Mouse (Mus musculus) thymus, postnatal 36 days (tissue): ENCODE data around the gene 1700067K01Rik.
"Not testable (repeated sequence)": the region's sequence is repeated elsewhere in the genome, so short reads cannot be mapped to it uniquely, and the experiment has no call there.

Experiments used
- DNase-seq, 2 experiments: peaks; one replicate each; pipeline ENCODE4 v3.0.0; 2022; ENCODE audit warnings: mixed read lengths in 2 of 2

Gene 1700067K01Rik

DNA sequence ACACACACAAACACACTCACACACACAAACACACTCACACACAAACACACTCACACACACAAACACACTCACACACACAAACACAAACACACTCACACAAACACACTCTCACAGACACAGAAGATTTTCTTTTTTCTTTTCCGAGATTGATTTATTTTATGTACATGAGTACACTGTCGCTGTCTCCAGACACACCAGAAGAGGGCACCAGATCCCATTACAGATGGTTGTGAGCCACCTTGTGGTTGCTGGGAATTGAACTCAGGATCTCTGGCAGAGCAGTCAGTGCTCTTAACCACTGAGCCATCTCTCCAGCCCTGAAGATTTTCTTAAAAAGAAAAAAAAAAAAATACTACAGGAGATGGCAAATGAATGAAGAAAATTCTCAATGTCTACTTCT, 18.1 kb upstream of the 1700067K01Rik start:
- DNase-seq: not testable (repeated sequence)

DNA sequence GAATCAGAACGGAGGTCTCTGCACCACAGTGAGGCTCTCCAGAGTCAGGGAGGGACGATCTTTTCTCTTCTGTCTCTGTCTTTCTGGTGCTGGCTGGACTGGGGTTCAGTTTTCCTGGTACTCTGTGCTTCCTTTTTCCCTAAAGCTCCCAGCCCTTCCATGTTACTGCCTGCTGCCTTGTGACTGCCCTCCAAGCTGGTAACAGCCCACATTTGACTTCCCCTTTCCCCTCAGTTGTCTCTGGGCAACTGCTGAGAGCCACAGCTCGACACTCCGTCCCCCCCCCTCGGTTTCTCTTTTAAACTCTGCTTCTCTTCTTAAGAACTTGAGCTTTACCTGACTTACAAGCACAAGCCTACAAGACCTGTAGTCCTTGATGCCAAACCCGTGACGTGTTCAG, 12.1 kb upstream of the 1700067K01Rik start:
- no peak for DNase-seq

DNA sequence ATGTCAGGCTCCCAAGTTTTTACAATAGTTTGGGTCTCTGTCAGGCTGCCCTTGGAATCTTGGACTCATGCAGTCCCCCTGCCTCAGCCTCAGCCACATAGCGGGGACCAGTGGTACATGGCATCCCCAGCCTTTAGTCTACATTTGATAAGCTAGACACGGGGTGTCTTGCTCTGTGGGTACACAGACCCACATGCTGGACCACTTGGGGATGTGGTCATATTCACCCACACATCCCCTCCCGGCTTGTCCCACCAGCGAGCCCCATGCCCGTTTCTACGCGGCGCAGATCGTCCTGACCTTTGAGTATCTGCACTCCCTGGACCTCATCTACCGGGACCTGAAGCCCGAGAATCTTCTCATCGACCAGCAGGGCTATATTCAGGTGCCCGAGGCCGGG, 11.1 kb upstream of the 1700067K01Rik start:
- no peak for DNase-seq

DNA sequence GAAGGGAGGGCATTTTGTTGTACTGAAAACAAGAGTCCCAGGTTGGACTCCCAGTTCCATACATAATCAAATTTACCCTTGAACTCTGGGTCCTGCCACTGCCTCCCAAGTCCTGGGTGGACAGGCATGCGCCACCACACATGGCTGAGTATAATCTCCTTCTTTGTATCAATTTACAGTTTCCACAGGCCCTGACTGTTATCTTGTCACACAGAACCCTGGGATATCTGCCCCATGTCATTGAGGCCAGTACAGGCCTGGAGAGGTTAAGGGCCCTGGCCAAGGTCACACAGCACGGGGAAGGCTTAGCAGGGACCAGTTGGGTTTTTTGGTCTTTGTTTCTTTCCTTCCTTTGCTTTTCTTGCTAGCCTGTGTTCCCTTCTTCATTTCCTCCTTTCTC, 8.8 kb upstream of the 1700067K01Rik start:
- no peak for DNase-seq

DNA sequence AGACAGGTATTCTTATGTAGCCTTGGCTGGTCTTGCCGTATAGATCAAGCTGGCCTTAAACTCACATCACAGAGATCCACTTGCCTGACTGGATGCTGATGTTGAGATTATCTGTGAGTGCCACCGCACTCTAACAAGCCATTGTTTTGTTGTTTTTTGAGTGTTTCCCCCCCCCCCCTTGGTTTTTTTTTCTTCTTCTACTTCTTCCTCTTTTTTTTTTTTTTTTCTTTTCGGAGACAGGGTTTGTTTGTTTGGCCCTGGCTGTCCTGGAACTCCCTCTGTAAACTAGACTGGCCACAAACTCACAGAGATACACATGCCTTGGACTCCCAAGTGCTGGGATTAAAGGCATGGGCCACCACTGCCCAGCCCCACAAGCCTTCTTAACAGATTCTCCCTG, 7.3 kb upstream of the 1700067K01Rik start:
- DNase-seq: no peak

DNA sequence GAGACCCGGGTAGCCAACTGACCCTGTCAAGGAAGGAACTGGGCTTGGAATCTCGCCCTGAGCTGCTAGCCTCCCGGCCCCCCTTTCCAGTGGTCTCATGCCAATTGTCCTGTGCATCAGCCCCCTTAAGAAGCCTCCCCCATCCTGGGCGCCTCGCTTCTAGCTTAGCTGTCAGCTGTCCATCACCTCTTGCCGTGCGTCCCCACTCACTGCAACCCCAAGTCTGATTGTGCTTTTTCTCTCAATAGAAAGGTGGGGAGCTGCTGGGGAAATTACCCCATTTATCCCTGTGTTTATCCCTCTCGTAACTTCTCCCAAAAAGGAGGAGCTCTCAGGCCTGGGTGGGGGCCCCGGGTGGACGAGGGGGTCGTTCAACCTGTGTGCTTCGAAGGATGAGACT, 5.3 kb upstream of the 1700067K01Rik start:
- no peak for DNase-seq

DNA sequence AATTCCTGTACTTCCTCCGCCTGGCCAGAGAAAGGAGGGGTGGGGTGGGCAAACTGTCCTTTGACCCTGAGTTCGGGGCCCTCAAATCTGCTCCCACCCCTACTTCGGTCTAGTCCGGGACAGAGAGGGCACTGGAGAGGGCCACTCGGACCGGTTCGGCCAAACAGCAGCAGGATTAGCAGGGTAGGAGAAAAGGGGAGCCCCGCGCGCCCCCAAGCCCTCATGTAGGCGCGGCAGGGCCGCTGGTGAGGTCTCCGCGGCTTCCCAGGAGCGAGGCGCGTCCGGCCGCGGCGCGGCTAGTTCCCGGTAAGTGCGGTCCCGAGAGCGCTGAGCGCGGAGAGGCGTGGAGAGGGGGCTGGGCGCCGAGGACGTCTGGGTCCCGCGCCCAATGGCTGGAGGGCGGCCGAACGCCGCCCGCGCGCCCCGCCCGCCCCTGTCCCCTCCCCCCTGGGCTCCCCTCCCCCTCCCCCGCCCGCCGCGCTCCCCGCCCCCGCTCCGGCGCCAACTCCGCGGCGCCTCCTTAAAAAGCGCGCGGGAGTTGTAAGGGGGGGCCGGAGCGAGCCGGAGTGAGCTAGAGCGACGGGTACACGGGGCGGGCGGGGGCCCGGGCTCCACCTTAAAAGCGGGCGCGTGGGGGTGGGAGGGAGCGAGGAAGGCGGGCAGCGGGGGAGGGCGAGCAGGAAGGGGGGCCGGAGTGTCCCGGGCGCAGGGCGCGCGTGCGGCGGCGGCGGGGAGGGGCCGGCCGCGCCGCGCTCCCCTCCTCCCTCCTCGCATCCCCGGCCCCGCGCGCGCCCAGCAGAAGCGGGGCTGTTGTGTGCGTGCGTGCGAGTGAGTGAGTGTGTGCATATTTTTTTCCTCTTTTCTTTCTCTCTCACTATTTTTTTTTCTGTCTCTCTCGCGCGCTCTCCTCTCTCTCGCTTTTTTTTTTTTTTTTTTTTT, 4.5 kb upstream of the 1700067K01Rik start:
- peak; percentile 73 to 83 for DNase-seq

DNA sequence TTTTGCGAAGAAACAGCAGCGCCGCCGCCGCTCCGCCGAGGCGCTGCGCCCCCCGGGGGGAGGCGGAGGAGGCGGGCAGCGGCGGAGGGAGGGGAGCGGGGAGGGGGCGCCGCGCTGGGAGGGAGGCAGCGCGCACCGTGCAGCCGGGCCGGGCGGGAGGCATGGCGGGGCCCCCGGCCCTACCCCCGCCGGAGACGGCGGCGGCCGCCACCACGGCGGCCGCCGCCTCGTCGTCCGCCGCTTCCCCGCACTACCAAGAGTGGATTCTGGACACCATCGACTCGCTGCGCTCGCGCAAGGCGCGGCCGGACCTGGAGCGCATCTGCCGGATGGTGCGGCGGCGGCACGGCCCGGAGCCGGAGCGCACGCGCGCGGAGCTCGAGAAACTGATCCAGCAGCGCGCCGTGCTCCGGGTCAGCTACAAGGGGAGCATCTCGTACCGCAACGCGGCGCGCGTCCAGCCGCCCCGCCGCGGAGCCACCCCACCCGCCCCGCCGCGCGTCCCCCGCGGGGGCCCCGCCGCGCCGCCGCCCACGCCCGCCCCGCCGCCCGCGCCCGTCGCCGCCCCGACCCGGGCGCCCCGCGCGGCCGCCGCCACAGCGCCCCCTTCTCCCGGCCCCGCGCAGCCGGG, 3.7 kb upstream of the 1700067K01Rik start, which contains the start of gene Samd1:
TSS of gene Samd1 (plus strand) at position 162 of the 631 bp plus-strand sequence.
- peak; percentile 50 to 69 for DNase-seq

DNA sequence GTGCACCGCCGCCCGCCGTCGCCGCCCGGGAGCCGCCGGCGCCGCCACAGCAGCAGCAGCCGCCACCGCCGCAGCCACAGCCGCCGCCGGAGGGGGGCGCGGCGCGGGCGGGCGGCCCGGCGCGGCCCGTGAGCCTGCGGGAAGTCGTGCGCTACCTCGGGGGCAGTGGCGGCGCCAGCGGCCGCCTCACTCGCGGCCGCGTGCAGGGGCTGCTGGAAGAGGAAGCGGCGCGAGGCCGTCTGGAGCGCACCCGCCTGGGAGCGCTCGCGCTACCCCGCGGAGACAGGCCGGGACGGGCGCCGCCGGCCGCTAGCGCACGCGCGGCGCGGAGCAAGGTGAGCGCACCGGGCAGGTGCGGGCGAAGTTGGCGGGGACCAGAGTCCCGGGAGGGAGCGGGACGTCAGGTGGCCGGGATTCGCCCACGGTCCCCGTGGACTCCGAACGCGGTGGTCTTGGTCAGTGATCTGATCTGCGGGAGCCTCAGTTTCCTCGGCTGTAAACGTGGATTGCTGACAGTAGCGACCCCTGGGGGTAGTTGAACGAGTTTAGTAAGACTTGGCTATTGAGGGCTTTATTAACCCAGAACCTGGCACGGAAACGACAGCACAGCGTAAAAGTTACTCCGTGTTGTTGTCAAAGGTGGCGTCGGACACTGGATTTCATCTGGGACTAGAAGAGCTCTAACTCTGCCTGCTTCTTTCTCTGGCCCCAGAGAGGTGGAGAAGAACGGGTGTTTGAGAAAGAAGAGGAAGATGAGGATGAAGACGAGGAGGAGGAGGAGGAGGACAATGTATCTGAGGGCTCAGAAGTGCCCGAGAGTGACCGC, 2.9 kb upstream of the 1700067K01Rik start:
- DNase-seq: peak; percentile 72 to 73

DNA sequence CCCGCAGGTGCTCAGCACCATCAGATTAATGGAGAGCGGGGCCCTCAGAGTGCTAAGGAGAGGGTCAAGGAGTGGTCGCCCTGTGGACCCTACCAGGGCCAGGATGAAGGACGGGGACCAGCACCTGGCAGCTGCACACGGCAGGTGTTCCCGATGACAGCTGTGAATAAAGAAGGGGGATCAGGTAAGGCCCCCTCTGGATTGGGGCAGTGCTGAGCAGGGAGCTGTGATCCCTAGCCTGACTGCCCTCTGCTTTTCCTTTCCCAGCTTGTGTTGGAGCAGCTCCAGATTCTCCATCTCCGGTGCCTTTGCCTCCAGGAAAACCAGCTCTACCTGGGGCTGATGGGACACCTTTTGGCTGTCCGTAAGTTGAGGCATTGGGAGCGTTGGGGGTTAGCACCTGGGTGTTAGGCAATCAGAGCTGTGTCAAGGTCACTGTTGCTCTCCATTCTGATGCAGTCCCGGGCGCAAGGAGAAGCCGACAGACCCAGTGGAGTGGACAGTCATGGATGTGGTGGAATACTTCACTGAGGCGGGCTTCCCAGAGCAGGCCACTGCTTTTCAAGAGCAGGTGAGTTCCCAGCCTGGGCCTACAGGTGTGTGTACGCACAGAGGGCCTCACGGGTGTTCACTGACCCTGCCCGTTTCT, 2.1 kb upstream of the 1700067K01Rik start:
- DNase-seq: no peak

DNA sequence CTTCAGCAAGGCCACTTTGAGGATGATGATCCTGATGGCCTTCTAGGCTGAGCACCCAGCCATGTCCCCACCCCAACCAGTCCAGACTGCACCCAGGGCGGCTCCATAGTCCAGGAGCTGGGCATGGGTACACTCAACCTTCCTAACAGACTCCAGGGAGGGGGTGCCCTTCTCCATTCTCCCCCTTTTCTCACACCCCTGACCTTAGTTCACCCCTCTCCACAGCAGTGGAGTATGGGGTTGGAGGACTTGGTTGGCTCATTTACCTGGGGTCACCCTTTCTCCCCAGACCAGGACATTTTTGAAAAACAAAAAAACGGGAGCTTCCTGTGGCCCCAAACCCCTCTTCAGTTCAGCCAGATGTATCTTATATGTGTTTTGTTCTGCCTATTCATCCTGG, 1.5 kb upstream of the 1700067K01Rik start:
- no peak for DNase-seq

DNA sequence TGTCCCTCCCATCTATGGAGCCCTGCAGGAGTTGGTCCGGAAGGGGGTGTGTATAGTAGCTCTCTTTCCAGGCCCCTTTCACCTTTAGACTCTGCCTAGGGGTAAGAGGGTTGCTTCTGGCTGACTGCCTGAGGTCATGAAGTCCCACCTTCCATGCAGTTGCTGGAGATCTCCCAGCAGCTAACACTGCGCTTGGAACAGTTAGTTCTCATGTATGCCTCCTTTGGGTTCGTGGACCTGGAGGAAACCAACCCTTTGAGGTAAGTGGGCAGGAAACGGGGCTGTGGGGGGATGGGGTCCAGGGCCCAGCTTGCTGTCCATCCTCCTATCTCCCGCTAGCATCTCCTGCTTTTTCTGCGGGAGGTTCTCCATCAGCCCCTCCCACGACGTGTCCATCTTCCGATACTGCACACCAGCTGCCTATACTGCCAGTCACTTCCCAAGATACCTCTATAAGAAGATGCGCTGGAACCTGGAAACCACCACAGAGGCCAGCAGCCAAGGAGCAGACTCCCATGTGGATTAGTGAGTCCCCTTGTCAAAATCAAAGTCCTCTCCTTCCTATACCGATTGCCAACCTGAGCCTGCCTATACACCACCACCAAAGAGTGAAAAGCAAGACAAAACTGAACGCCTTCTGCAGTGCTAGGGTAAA, 1.8 kb downstream of the 1700067K01Rik start:
- no peak for DNase-seq

DNA sequence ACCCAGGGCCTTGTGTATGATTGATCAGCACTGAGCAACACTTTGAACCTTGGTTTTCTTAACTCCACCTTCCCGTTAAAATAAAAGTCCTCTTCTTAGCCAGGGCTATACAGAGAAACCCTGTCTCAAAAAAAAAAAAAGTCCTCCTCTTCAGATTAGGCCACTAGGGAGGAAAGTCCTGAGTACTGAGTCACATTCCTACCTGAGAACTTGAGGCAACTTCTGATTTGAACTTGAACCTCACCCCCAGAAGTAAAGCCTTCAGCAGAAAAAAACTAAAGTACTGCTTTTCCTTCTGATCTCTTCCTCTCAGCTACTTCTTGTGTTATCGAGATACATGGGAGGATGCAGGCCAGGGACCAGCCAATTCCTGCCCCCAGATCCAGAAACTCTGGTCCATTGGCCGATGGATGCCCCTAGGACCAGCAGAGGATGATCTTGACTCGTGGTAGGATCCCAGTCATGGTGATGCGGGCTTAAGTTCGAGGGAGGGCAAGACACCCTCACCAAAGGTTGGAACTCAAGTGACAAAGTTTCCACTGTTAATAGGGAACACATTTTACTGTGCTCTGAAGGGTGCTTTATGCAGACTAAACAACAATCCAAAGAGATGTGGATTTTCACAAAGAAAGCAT, 2.4 kb downstream of the 1700067K01Rik start:
- DNase-seq: no peak

DNA sequence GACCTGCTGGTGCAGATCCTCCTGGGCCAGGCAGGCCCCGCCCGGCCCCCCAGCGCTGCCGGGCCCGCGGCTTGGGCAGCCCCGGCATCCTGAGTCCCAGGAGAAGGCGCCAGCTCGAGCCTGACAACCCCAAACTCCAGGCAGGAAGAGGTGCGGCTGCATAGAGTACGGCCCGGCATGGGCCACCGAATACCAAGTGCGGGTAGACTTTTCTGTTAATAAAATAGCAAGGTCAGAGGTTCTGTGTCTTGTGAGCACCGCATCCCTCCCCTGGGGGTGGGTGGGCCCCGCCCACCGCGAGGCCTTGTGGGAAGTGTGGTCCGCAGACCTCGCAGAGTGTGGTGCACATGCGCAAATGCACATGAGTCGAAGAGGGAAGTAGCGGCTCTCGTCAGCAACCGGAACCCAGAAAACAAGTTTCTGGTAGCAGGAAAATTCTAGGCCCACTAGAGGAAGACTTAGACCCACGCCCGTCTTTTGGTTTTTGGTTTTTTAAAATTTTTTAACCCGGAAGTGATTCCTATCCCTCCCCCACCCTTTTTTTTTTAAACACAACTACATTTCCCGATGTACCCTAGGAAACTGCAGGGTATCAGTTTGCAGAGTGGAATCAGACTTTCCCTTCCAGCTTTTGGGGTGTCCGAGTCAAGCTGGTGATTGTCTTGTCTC, 3.4 kb downstream of the 1700067K01Rik start:
- DNase-seq: peak; percentile 93 to 96

DNA sequence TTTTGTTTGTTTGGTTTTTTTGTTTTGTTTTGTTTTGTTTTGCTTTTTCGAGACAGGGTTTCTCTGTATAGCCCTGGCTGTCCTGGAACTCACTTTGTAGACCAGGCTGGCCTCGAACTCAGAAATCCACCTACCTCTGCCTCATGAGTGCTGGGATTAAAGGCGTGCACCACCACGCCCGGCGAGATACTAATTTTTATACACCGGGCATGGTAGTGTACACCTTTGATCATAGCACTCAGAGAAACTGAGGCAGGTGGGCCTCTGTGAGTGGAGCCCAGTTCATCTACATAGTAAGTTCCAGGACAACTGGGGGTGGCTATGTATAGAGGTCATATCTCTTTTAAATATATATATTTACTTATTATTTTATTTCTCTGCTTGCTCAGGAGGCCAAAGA, 4.2 kb downstream of the 1700067K01Rik start:
- not testable (repeated sequence) for DNase-seq

DNA sequence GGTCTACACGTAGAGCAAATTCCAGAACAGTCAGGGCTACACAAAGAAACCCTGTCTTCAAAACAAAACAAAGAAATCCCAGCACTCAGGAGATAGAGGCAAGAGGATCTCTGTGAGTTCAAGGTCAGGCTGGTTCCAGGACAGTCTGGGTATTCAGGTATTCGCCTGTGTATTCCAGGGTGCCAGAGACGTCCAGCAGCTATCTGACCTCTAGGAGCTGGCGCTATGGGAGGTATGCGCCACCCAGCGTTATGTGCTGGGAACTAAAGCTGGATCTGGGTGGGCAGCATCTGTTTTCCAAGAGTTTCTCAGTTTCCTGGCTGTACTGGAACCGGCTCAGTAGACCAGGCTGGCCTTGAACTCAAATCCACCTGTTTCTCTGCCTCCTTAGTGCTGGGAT, 7.1 kb downstream of the 1700067K01Rik start:
- no peak for DNase-seq

DNA sequence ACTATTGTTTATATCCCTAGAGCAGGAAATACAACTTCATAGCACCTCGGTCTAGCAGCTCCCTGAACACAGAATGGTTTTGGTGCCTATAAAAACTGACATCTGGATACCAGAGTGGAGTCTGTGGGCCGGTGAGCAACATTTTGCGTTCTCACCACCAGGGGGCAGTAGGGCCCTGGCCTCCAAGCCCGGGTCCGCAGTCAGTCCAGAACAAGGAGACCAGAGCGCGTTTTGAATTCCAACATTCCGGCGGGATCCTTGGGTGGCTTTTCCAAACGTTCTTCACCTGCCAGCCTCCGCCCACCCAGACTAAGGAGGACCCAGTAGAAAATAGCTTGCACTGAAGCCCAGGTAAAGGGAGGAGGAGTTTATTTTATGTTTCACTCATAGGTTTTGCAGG, 8.6 kb downstream of the 1700067K01Rik start:
- DNase-seq: peak; percentile 74 to 79

DNA sequence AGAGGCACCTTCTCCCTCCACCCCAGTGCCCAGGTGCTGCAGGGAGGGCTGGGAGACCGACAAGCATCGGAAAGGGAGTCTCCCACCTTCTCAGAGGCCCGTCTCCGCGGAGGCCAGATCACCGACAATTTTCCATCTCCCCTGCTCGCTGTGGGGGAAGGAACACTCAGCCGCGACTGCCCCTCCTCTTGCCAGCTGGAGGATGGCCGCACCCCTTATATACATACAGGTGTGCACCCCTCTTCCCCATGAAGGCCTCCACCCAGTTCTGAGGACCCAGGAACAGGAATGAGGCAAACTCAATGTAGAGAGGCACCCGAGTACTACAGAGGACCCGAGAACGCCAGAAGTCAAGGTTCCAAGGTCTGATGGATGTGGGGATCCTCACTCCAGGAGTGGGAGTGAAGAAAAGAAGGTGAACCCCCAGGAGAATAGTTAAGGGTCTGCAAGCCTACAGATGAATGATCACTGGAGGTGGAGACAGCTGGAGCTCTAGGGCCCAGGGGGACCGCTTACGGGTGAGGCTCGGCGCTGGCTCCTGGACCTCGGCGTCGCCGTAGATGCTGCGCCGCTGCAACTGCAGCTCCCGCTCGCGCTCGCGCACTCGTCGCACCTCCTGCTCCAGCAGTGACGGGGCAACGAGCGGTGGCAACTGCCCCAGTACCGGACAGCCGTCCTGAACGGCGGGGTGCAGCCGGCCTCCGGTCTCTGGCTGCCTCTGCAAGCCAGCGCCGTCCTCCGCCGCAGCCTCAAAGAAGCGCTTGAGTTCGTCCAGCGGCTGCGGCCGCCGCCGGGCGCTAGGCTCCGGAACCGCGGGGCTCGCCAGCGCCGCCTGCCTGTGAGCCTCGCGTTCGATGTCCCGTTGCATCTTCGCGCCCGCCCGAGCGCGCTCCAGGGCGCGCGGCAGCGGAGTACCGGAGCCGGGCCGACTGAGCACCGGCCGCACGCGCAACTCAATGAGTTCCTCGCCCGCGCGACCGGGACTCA, 9.6 kb downstream of the 1700067K01Rik start:
- DNase-seq: peak; percentile 67 to 77

DNA sequence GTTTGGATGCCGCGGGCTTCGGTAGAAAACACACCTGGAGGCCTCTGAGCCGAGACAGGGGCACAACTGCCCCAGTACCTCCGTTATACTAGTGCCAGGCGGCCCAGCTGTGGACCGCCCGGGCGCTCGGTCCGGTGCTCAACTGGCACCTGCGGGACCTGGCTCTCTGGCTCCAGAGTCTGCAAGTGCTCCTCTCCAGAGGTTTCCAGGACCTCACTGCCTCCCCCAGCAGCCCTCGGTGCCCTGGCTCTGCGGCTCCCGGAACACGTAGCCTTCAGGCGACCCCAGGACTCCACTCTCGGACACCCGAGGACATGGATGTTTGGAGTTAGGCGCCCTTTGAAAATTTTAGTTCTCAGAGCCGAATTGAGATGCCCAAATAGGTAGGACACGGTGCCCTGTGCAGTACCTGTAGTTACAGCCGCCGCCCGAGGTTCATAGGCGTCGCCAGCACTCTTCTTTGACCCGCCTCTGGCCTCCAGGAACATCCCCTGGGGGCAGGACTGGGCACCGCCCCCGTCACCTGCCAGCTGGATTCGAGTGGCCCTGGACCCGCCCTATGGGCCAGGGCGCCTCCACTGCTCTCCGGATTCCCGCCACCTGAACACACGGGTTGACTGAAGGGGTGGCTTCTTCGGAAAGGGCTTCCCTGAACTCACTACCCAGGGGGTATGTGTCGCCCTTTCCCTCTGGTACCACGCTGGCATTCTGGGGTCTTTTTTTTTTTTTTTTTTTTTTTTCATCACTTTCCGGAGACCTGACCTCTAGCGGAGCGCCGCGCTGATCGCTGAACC, 10.6 kb downstream of the 1700067K01Rik start, which contains the start of gene 2210011C24Rik:
TSS of gene 2210011C24Rik (minus strand) at position 467 of the 794 bp plus-strand sequence.
- DNase-seq: no peak
